Mouse (Mus musculus): Measurements from ENCODE around the gene Sik1. TPM values are rescaled to one million over a fixed set of nuclear protein-coding genes. Genes with fewer than 3 reads are reported as not detected.

The Sik1 gene
- polyA plus RNA-seq, 1 experiment, result 23.1 TPM

GRCm38 (mm10) chr17:31817203-31817602 is 38.4 kb downstream of the Sik1 start:
- TF ChIP-seq GATA1 (IDR thresholded peaks at IDR 0.05; ENCODE audit: low read length), result no peak

- TF ChIP-seq GATA1 (IDR thresholded peaks at IDR 0.05; ENCODE audit: low read length), result no peak
Measured at GRCm38 (mm10) chr17:31814848-31815247, 40.8 kb downstream of the Sik1 start.

GRCm38 (mm10) chr17:31813938-31814622 is 41.5 kb downstream of the Sik1 start:
- TF ChIP-seq GATA1 (IDR thresholded peaks at IDR 0.05; ENCODE audit: low read length), result no peak

- TF ChIP-seq GATA1 (IDR thresholded peaks at IDR 0.05; ENCODE audit: low read length), result no peak
Measured at GRCm38 (mm10) chr17:31811333-31811732, 44.3 kb downstream of the Sik1 start.

- TF ChIP-seq GATA1 (IDR thresholded peaks at IDR 0.05; ENCODE audit: low read length), result no peak
Measured at GRCm38 (mm10) chr17:31809894-31810293, 45.7 kb downstream of the Sik1 start.

GRCm38 (mm10) chr17:31809136-31809535 is 46.5 kb downstream of the Sik1 start:
- no peak for TF ChIP-seq GATA1 (IDR thresholded peaks at IDR 0.05; ENCODE audit: low read length)

GRCm38 (mm10) chr17:31808082-31808875 is 47.3 kb downstream of the Sik1 start:
- no peak for TF ChIP-seq GATA1 (IDR thresholded peaks at IDR 0.05; ENCODE audit: low read length)

- no peak for TF ChIP-seq GATA1 (IDR thresholded peaks at IDR 0.05; ENCODE audit: low read length)
Measured at GRCm38 (mm10) chr17:31806496-31806895, 49.1 kb downstream of the Sik1 start.

GRCm38 (mm10) chr17:31806025-31806424 is 49.6 kb downstream of the Sik1 start:
- TF ChIP-seq GATA1 (IDR thresholded peaks at IDR 0.05; ENCODE audit: low read length), result no peak

- TF ChIP-seq GATA1 (IDR thresholded peaks at IDR 0.05; ENCODE audit: low read length), result no peak
Measured at GRCm38 (mm10) chr17:31805585-31805984, 50.0 kb downstream of the Sik1 start.

GRCm38 (mm10) chr17:31802272-31803017 is 53.2 kb downstream of the Sik1 start:
- TF ChIP-seq GATA1 (IDR thresholded peaks at IDR 0.05; ENCODE audit: low read length), result no peak

GRCm38 (mm10) chr17:31800852-31801363 is 54.7 kb downstream of the Sik1 start:
- TF ChIP-seq GATA1 (IDR thresholded peaks at IDR 0.05; ENCODE audit: low read length), result no peak

- no peak for TF ChIP-seq GATA1 (IDR thresholded peaks at IDR 0.05; ENCODE audit: low read length)
Measured at GRCm38 (mm10) chr17:31795893-31796292, 59.7 kb downstream of the Sik1 start.

Other genes with a start within 250 kb of the Sik1 start
- gene Cbs, start 218.6 kb downstream of the Sik1 start, polyA plus RNA-seq (2012), result not detected in 2 replicates
- gene U2af1, start 196.9 kb downstream of the Sik1 start, polyA plus RNA-seq (2012), result 141 and 175 TPM in 2 replicates
- not detected in 2 replicates for gene Cryaa, start 178.0 kb downstream of the Sik1 start, polyA plus RNA-seq (2012)
- 289 and 299 TPM in 2 replicates for gene Rrp1b, start 180.3 kb upstream of the Sik1 start, polyA plus RNA-seq (2012)
- not detected in 2 replicates for gene Hsf2bp, start 180.5 kb upstream of the Sik1 start, polyA plus RNA-seq (2012)

All from G1E-ER4 (cell line).